Mouse (Mus musculus) brain, embryonic 14.5 days (tissue): Measurements from ENCODE around the gene Cstl1.

ENCODE experiments used
- CTCF ChIP-seq: fragments of 200-500 bp; IDR thresholded peaks from 2 replicates; pipeline ENCODE4 v1.5.1; 2012; ENCODE audit warnings: inconsistent platforms, mild to moderate bottlenecking, moderate library complexity, borderline replicate concordance; ENCODE audit not compliant: insufficient read depth, insufficient read length; ENCODE audit errors: extremely low read depth
- POLR2A ChIP-seq: fragments of 200-500 bp; IDR thresholded peaks from 2 replicates; pipeline ENCODE4 v1.6.1; 2012; ENCODE audit warnings: mild to moderate bottlenecking, inconsistent platforms, borderline replicate concordance; ENCODE audit not compliant: poor library complexity, insufficient read depth, insufficient read length, severe bottlenecking; ENCODE audit errors: extremely low read depth

DNA sequence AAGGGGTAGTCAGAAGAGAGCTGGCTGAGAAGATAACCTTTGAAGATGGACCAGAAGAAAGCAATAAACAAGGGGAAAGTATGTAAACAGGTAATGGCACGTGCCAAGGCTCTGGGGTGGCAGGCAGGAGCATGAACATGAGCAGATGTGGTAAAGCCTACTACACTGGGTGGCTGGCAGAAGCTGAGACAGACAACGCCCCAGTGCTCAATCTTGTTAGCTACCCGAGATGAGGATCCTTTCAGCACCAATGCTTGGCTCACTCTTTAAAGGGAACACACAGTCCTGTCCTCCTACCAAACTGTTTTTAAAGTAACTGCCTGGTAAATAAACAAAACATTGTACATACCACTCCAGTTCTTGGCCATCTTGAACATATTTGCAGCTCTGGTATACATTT lies 37.8 kb upstream of the Cstl1 start:
- TF ChIP-seq CTCF = no peak
- no peak for TF ChIP-seq POLR2A
